Mouse (Mus musculus): ENCODE measurements at regions not wholly inside any gene's neighbourhood (a gene's known extent, or its start where the extent isn't known, plus 50 kb on each side); places are given as distances from the start of the nearest gene placed in this dataset.

GRCm38 (mm10) chr13:45189389-45189788 is 110.9 kb downstream of the Gm9817 start:
- TF ChIP-seq CTCF (IDR thresholded peaks at IDR 0.05; ENCODE audit: control insufficient read depth, insufficient read depth, insufficient replicate concordance, low read depth, low read length), result no peak
- TF ChIP-seq POLR2A (IDR thresholded peaks at IDR 0.05; ENCODE audit: control insufficient read depth, low read depth, low read length), result no peak

Measured in testis, adult 2 months (tissue).